Mouse (Mus musculus) stomach, embryonic 15.5 days (tissue): Measurements from ENCODE around the gene Zfp553. TPM values are rescaled to one million over a fixed set of nuclear protein-coding genes. Genes with fewer than 3 reads are reported as not detected.
A peak's percentile ranks its signal among the peaks of the same experiment; 100 is the strongest.

Experiments used
- ATAC-seq: fragments of 200-750 bp; cut with Nextera tagmentation; 2 replicates; pipeline ENCODE4 v1.8.0; 2017; ENCODE audit warnings: low read depth, moderate number of reproducible peaks, moderate TSS enrichment; ENCODE audit not compliant: insufficient read depth, low FRiP score
- H3K27ac ChIP-seq: fragments of 300-500 bp; sonication (generic); 2 replicates; pipeline ENCODE4 v1.5.1; 2015; ENCODE audit warnings: mild to moderate bottlenecking, inconsistent platforms
- H3K27me3 ChIP-seq: fragments of 300-500 bp; sonication (generic); replicated peaks from 2 replicates; pipeline ENCODE4 v1.6.1; 2015; ENCODE audit warnings: inconsistent platforms
- H3K36me3 ChIP-seq: fragments of 300-500 bp; sonication (generic); 2 replicates; pipeline ENCODE4 v1.6.1; 2015; ENCODE audit warnings: inconsistent platforms
- H3K4me1 ChIP-seq: fragments of 300-500 bp; sonication (generic); 2 replicates; pipeline ENCODE4 v1.6.1; 2015; ENCODE audit warnings: inconsistent platforms
- H3K4me2 ChIP-seq: fragments of 300-500 bp; sonication (generic); 2 replicates; pipeline ENCODE4 v1.6.1; 2015; ENCODE audit warnings: mild to moderate bottlenecking, inconsistent platforms
- H3K4me3 ChIP-seq: fragments of 300-500 bp; sonication (generic); replicated peaks from 2 replicates; pipeline ENCODE4 v1.5.1; 2015; ENCODE audit warnings: inconsistent platforms
- H3K9ac ChIP-seq: fragments of 300-500 bp; sonication (generic); 2 replicates; pipeline ENCODE4 v1.6.1; 2015; ENCODE audit warnings: inconsistent platforms
- H3K9me3 ChIP-seq: fragments of 300-500 bp; sonication (generic); 2 replicates; pipeline ENCODE4 v1.6.1; 2016; ENCODE audit warnings: inconsistent platforms
- WGBS: fragments of 180-500 bp; shearing (Covaris S2); methylation state at CpG from one replicate; pipeline ENCODE4 v1.1.7; 2015; 5-methylcytosine and 5-hydroxymethylcytosine counted together
- polyA plus RNA-seq: library from polyadenylated mRNA; unstranded; fragments of >200 nt; fragmentation: Nextera tagmentation; extraction: Ambion mirVana; gene quantifications from 2 replicates; pipeline ENCODE4 v1.2.1, GENCODE M21; 2015

Zfp553 gene
- polyA plus RNA-seq, result 33.9 and 34.8 TPM in 2 replicates

- Histone ChIP-seq H3K4me2 (peak within 1 kb of the TSS; percentile 53), H3K9ac (peak within 1 kb of the TSS; percentile 80), H3K4me1 (peaks cover 15% of the 10 kb centered on the region), H3K27me3 (no peaks in the 10 kb centered on the region), H3K4me3 (peak within 1 kb of the TSS; percentile 80), H3K9me3 (no peaks in the 10 kb centered on the region), H3K27ac (peak within 1 kb of the TSS; percentile 98), H3K36me3 (peaks cover 28% of the 10 kb centered on the region)
- ATAC-seq, result peak; percentile 91
- WGBS, result under 1% methylated on average over 63 of the region's 64 CpGs
Observed at GRCm38 (mm10) chr7:127232622-127233367, at the start of gene Zfp553, which contains the start of gene Sept1. Gene Zfp553 (plus strand): TSS chr7:127233061. Gene Sept1 (minus strand): TSS chr7:127233130.

GRCm38 (mm10) chr7:127183345-127183744 lies 49.5 kb upstream of the Zfp553 start:
- ATAC-seq, result no peak
- H3K4me2 ChIP-seq, result no peak overlapping the region
- no peaks in the 10 kb centered on the region for H3K36me3 ChIP-seq
- H3K27me3 ChIP-seq, result no peaks in the 10 kb centered on the region
- H3K4me1 ChIP-seq, result no peaks in the 10 kb centered on the region
- H3K9ac ChIP-seq, result no peak overlapping the region
- H3K27ac ChIP-seq, result no peak overlapping the region
- H3K4me3 ChIP-seq, result no peak overlapping the region
- 58% methylated on average over 8 of the region's 8 CpGs for WGBS
- no peaks in the 10 kb centered on the region for H3K9me3 ChIP-seq

GRCm38 (mm10) chr7:127183828-127184227 lies 49.0 kb upstream of the Zfp553 start:
- H3K27ac ChIP-seq, result no peak overlapping the region
- no peak overlapping the region for H3K4me2 ChIP-seq
- no peaks in the 10 kb centered on the region for H3K27me3 ChIP-seq
- ATAC-seq, result no peak; the same call in 1 of the 2 replicates
- no peak overlapping the region for H3K9ac ChIP-seq
- no peaks in the 10 kb centered on the region for H3K36me3 ChIP-seq
- no peaks in the 10 kb centered on the region for H3K4me1 ChIP-seq
- H3K9me3 ChIP-seq, result no peaks in the 10 kb centered on the region
- no peak overlapping the region for H3K4me3 ChIP-seq
- WGBS, result 71% methylated on average over 6 of the region's 6 CpGs

GRCm38 (mm10) chr7:127184720-127185119 lies 48.1 kb upstream of the Zfp553 start:
- H3K9me3 ChIP-seq, result no peaks in the 10 kb centered on the region
- no peak for ATAC-seq
- H3K4me1 ChIP-seq, result no peaks in the 10 kb centered on the region
- no peak overlapping the region for H3K27ac ChIP-seq
- no peak overlapping the region for H3K4me3 ChIP-seq
- H3K9ac ChIP-seq, result no peak overlapping the region
- 13% methylated on average over 1 of the region's 1 CpGs for WGBS
- no peaks in the 10 kb centered on the region for H3K36me3 ChIP-seq
- no peak overlapping the region for H3K4me2 ChIP-seq
- H3K27me3 ChIP-seq, result no peaks in the 10 kb centered on the region

- Histone ChIP-seq H3K4me1 (no peaks in the 10 kb centered on the region), H3K27me3 (no peaks in the 10 kb centered on the region), H3K27ac (no peak overlapping the region), H3K9ac (no peak overlapping the region), H3K4me3 (no peak overlapping the region), H3K9me3 (no peaks in the 10 kb centered on the region), H3K36me3 (no peaks in the 10 kb centered on the region), H3K4me2 (no peak overlapping the region)
- 59% methylated on average over 3 of the region's 3 CpGs for whole genome bisulfite sequencing
- no peak for ATAC-seq
Observed at GRCm38 (mm10) chr7:127185601-127186000, 47.3 kb upstream of the Zfp553 start.

GRCm38 (mm10) chr7:127187351-127187750 lies 45.5 kb upstream of the Zfp553 start:
- H3K9me3 ChIP-seq, result no peaks in the 10 kb centered on the region
- H3K4me1 ChIP-seq, result no peaks in the 10 kb centered on the region
- ATAC-seq, result no peak
- 68% methylated on average over 10 of the region's 10 CpGs for WGBS
- H3K4me2 ChIP-seq, result no peak overlapping the region
- no peaks in the 10 kb centered on the region for H3K27me3 ChIP-seq
- H3K4me3 ChIP-seq, result no peak overlapping the region
- no peak overlapping the region for H3K27ac ChIP-seq
- no peak overlapping the region for H3K9ac ChIP-seq
- H3K36me3 ChIP-seq, result peaks cover 10% of the 10 kb centered on the region

- H3K36me3 ChIP-seq, result peaks cover 20% of the 10 kb centered on the region
- H3K4me2 ChIP-seq, result no peak overlapping the region
- ATAC-seq, result no peak
- no peaks in the 10 kb centered on the region for H3K9me3 ChIP-seq
- H3K27ac ChIP-seq, result no peak overlapping the region
- 82% methylated on average over 17 of the region's 17 CpGs for WGBS
- no peaks in the 10 kb centered on the region for H3K27me3 ChIP-seq
- H3K4me1 ChIP-seq, result no peaks in the 10 kb centered on the region
- H3K4me3 ChIP-seq, result no peak overlapping the region
- no peak overlapping the region for H3K9ac ChIP-seq
Observed at GRCm38 (mm10) chr7:127188305-127189276, 44.3 kb upstream of the Zfp553 start.

- no peak for ATAC-seq
- no peak overlapping the region for H3K27ac ChIP-seq
Observed at GRCm38 (mm10) chr7:127190672-127191071, 42.2 kb upstream of the Zfp553 start.

GRCm38 (mm10) chr7:127192989-127193388 lies 39.9 kb upstream of the Zfp553 start:
- Histone ChIP-seq H3K4me1 (peaks cover 20% of the 10 kb centered on the region), H3K27ac (no peak overlapping the region), H3K36me3 (peaks cover 34% of the 10 kb centered on the region), H3K27me3 (no peaks in the 10 kb centered on the region), H3K4me2 (no peak overlapping the region), H3K4me3 (no peak overlapping the region), H3K9me3 (no peaks in the 10 kb centered on the region), H3K9ac (no peak overlapping the region)
- WGBS, result 85% methylated on average over 5 of the region's 5 CpGs
- ATAC-seq, result no peak

More at GRCm38 (mm10) chr7:127190672-127191071, 42.2 kb upstream of the Zfp553 start:
- no peak overlapping the region for H3K9ac ChIP-seq
- peaks cover 30% of the 10 kb centered on the region for H3K36me3 ChIP-seq
- peaks cover 13% of the 10 kb centered on the region for H3K4me1 ChIP-seq
- H3K4me2 ChIP-seq, result no peak overlapping the region
- H3K4me3 ChIP-seq, result no peak overlapping the region
- 83% methylated on average over 6 of the region's 6 CpGs for WGBS
- H3K9me3 ChIP-seq, result no peaks in the 10 kb centered on the region
- no peaks in the 10 kb centered on the region for H3K27me3 ChIP-seq

GRCm38 (mm10) chr7:127194011-127194632 lies 38.7 kb upstream of the Zfp553 start:
- 90% methylated on average over 17 of the region's 17 CpGs for WGBS
- H3K4me2 ChIP-seq, result peak overlapping the region; percentile 79; the same call in 1 of the 2 replicates
- H3K4me3 ChIP-seq, result no peak overlapping the region
- H3K27ac ChIP-seq, result no peak overlapping the region
- ATAC-seq, result no peak
- peaks cover 20% of the 10 kb centered on the region for H3K4me1 ChIP-seq
- H3K27me3 ChIP-seq, result no peaks in the 10 kb centered on the region
- H3K9ac ChIP-seq, result no peak overlapping the region
- H3K9me3 ChIP-seq, result no peaks in the 10 kb centered on the region
- peaks cover 44% of the 10 kb centered on the region for H3K36me3 ChIP-seq

- H3K27ac ChIP-seq, result no peak overlapping the region; the same call in 1 of the 2 replicates
- 65% methylated on average over 7 of the region's 7 CpGs for WGBS
- ATAC-seq, result no peak
- peak overlapping the region; percentile 45 for H3K9ac ChIP-seq
- peak overlapping the region; percentile 79 for H3K4me2 ChIP-seq
- no peaks in the 10 kb centered on the region for H3K27me3 ChIP-seq
- H3K4me1 ChIP-seq, result peaks cover 20% of the 10 kb centered on the region
- peak overlapping the region; percentile 75 for H3K4me3 ChIP-seq
- H3K9me3 ChIP-seq, result no peaks in the 10 kb centered on the region
- peaks cover 49% of the 10 kb centered on the region for H3K36me3 ChIP-seq
Observed at GRCm38 (mm10) chr7:127194633-127195029, 38.2 kb upstream of the Zfp553 start.
